Mouse (Mus musculus): ENCODE measurements around the gene Tcte2.

The Tcte2 gene

GRCm38 (mm10) chr17:13744824-13745223, 16.8 kb downstream of the Tcte2 start:
- no peak for DNase-seq

GRCm38 (mm10) chr17:13744219-13744618, 17.4 kb downstream of the Tcte2 start:
- DNase-seq = no peak

GRCm38 (mm10) chr17:13743709-13744079, 17.9 kb downstream of the Tcte2 start:
- DNase-seq = no peak

GRCm38 (mm10) chr17:13742941-13743708, 18.5 kb downstream of the Tcte2 start:
- DNase-seq = no peak

DNA sequence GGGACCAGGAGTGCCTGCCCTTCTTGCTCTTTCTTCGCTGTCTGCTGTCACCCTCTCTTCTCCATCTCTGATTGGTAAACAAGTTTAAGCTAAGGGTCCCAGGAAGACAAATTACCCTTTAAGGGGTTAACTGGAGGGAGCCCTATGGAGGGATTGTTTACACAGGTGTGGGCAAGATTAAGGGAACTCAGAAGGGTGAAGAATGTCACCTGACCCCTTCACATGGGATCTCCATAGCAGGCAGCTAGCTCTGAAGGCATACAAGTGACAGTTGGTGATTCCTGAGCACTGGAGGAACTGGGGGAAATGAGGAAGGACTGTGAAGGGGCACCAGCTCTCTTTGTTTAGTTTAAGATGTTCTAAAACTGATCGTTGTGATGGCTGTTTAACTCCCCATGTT, 19.3 kb downstream of the Tcte2 start:
- no peak for DNase-seq

DNA sequence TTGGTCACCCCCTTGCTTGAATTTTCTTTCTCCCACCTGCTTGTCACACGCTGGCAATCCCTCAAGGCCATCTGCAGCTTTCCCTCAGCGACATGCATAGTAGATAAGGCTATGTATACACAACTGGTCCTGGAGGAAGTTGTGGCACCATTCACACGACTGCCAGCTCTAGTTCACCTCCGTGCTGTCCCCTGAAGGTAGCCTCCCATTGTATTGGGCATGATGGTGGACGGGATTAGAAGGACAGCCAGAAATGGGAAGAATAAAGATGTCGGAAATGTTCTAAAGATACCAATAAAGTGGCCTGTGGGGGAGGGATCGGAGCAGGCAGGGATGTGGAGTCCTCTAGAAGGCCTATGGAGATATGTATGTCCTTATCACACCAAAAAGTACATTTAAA, 20.0 kb downstream of the Tcte2 start:
- DNase-seq = no peak

DNA sequence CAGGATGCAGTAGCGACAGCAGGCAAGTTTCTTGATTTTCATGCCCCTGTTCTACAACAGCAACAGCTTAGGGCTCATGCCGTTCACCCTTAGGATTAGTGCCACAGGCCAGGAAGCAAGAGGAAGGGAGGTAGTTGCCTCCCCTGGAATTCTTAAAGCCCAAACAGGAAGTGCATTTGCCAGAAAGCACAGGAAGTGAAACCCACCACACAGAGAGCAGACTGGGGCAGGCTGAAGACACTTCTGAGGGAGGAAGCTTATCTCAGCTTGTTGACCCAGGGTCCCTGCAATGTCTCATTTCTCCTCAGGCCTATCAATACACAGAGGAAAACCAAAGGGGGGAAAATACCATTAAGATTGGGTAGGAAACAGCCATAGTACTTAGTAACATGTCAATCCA, 20.8 kb downstream of the Tcte2 start:
- no peak for DNase-seq

DNA sequence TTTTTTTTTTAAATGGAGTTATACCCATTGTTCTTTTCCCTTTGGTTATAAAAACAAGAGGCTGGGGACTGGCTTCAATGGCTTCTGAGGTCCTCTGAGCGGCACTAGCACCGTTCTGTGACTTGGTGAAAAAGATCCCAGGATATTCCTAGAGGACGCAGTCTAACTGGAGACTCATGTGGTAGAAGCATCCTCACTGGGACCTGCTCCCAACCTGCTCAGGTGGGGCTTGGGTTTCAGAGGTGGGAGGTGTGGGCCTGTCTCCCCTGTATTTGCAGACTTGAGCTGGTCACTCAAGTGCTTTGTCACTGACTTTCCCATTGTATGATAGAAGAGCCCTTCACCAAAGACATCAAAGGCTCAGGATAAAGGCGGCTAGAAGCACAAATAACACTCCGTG, 21.6 kb downstream of the Tcte2 start:
- DNase-seq = no peak

DNA sequence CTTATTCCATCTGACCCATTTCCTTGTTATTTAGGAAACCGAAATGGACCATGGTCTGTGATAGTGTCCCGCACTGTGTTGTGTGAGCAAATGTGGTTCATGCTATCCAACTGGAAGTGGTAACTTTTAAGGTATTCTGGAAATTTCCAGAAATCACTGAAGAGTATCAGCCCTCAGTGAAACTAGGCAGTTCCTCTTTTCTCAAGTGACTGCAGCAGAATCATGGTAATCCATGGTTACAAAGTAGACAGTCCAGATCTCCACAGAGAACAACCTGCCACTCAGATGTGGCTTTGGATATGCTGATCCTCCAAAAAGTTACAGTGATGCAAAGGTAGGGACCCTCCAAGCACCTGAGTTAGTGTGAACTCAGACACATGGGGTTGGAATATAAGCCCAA, 22.7 kb downstream of the Tcte2 start:
- no peak for DNase-seq

DNA sequence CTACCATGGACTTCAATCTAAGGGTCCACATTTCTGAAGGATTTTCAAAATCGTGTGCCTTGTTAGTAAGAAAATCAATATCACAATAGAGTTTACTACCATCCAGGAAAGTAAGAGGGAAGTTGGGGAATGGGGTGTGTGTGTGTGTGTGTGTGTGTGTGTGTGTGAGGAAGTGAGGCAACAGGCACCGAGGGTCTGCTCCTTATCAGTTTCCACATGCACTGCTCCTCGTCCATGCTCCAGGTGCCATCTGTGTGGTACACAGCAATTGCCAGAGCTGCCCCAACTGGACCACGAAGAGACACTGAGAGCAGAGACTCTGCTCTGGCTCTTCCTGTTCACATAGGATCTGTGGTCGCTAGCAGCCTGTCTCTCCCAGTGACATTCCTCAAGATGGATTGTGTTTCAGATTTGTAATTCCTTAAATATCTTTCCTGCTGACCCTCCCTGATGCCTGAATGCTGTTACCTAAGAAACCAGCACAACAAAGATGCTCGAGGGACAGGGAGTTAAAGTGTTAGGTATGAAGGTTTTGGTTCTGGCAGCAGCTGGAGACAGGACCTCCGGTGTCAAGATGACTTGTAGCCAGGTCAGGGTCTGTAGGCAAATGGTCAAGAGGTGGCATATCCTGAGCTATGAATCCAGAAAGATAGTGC, 23.4 kb downstream of the Tcte2 start:
- no peak for DNase-seq

- DNase-seq = no peak
Observed at GRCm38 (mm10) chr17:13737336-13737735, 24.3 kb downstream of the Tcte2 start.

DNA sequence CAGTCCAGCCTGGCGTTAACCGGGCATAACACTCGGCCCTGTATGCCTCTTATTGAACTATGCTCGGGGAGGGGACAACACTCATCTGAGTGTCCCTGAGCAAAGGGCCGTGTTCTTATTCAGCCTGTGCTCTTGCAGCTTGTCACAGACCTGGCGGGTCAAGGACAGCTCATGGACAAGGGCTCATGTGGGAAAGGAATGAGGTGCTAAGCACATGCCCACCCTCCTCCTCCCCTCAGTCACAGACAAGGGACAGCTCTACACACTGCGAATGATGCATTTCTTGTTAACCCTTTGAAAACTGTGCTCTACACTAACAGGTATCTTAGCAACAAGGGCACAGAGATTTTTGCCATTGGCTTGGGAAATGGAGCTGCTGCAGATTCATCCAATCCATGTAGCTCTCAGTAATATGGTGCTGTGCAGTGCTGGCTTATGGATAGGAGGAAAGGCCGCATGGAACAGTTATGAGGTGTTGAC, 25.8 kb downstream of the Tcte2 start:
- no peak for DNase-seq

GRCm38 (mm10) chr17:13735057-13735456, 26.6 kb downstream of the Tcte2 start:
- DNase-seq = no peak

DNA sequence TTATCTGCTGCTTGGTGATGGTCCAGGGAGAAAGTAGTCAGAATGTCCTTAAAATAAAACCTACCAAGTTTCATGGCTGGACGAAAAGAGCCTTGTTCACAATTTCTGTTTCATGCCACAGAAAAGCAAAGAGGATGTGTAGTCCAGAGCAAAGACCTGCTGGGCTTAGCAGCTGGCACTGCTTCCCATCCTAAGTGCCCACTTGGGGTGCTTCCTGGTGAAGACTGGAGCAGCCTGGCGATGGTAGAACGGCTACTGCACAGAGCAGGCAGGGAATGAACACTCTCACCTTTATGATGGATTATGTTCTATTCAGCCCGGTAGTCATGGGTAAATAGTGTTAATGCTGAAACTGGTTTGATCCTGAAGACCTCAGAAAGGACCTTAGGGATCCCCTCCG, 27.7 kb downstream of the Tcte2 start:
- DNase-seq = no peak

DNA sequence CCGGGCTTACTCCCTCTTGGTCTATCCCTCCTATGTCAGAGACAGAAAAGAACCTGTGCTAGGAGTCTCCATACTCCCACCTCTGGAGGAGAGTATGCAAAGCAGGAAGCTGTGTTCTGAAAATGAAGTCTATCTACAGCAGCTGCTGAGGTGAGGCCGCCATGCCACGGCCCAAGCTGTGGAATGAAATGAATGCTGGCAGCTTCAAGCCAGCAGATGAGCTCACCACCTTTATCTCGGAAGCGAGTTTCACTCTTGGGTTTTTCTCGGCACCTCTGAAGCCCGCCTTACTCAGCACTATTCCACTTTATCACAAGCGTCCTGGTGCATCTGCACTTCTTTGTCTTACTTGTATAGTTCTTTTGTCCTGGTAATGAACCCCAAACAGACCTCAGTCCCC, 28.9 kb downstream of the Tcte2 start:
- DNase-seq = no peak

- DNase-seq = peak; percentile 20
Observed at GRCm38 (mm10) chr17:13731727-13732112, 29.9 kb downstream of the Tcte2 start.

- no peak for DNase-seq
Observed at GRCm38 (mm10) chr17:13730980-13731726, 30.5 kb downstream of the Tcte2 start.

DNA sequence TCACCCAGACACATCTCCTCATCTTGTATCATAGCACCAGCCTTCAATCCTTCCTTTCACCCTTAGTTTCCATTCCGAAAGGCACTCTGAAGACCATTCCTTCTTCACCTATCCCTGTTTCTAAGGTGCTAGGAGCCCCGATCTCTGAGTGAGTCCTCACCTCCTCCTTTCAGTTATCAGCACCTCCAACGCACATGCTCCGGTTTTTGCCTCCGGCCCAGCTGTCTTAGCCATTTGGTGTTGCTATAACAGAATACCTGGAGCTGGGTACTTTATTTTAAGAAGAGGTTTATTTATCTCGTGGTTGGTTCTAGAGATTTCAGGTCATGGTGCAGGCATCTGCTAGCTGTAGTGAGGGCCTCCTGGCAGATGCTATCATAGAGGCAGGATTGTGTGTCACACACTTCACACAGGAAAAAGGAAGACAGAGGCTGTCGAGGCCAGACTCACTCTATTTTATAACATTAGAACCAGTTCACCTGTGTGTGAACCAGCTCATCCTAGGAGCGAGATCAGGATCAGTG, 34.7 kb downstream of the Tcte2 start:
- no peak for DNase-seq

DNA sequence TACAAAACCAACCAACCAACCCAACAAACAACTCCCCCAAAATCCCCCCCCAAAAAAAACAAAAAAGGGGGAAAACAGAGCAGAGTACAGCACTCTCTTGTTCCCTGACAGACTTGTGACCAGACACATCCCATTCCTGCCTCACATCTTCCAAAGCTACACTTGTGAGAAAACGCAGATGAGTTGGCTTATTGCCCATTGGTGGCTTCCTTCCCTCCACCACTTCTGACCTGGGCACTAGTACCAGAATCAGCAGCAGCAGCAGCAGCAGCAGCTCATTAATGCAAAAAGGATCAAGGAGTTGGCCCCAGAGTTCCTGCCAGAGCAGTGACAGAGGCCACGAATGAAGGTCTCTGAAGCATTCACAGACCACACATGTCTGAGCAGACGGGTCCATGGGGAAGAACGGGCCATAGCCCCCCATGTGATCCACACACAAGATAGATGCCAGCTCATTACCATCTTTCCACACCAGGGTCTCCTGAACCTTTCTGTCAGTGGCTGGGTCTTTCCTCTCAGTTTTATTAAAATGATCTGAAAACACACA, 36.5 kb downstream of the Tcte2 start:
- no peak for DNase-seq

GRCm38 (mm10) chr17:13722434-13722833, 39.2 kb downstream of the Tcte2 start:
- no peak for DNase-seq

- DNase-seq = no peak
Observed at GRCm38 (mm10) chr17:13721372-13721771, 40.3 kb downstream of the Tcte2 start.

DNA sequence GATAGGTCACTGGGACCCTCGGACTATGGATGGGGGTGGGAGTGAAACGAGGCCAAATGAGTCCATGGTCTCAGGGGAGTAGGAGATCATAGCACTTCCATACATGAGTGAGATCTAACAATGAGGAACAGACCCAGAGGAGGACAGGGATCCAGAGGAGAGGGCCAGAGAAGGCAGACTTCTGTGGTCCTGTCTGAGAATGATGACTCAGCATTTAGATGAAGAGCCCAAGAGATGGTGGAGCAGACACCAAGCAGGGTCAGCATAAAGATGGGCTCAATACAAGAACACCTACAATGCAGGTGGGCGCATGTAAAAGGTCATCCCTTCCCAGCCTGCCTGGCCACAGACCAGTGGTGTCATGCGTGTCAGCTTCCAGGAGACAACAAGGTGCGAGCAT, 41.4 kb downstream of the Tcte2 start:
- DNase-seq = no peak

DNA sequence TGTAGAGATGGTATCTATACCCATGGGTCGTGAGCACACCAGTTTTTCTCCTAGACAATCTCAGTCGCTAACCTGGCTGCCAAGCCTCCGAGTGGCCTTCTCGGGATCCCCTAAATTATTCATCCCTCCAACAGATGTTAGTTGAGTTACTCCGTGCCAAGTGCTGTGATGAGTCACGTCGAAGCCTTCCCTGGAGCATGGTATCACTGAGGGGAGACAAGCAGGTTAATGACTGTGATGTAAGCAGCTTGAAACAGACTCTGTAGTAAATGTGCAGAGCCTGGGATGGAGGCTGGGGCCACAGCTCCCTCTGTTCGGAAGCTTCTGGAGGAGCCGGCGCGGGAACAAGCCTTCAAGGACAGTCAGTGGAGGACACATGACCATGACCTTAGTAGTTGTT, 44.2 kb downstream of the Tcte2 start:
- DNase-seq = no peak
